In genomic region chr10:126531368-126531767, GRCm38 (mm10) we compare ENCODE assay signal across 7 mouse cellular contexts.
DNase-seq lines count a peak whose midpoint lies in the region; ATAC-seq and TF ChIP-seq lines count a peak whose summit lies in the region.

No protein-coding gene starts in this region.

- no peak overlapping the region for H3K4me3 ChIP-seq in intestine, postnatal 0 days (ENCODE audit: low read depth, low read length)
- no peak overlapping the region for H3K4me3 ChIP-seq in intestine, embryonic 15.5 days (replicated peaks)

- no peaks in the 10 kb centered on the region for H3K9me3 ChIP-seq in intestine, postnatal 0 days (ENCODE audit: control insufficient read depth)
- no peaks in the 10 kb centered on the region for H3K9me3 ChIP-seq in intestine, embryonic 15.5 days

- 59% methylated on average over 1 of the region's 1 CpGs for WGBS in intestine, postnatal 0 days
- WGBS in intestine, embryonic 15.5 days, result 47% methylated on average over 1 of the region's 1 CpGs

- H3K27ac ChIP-seq in intestine, postnatal 0 days (ENCODE audit: low read depth, low read length), result no peak overlapping the region
- no peak overlapping the region for H3K27ac ChIP-seq in intestine, embryonic 15.5 days

- peak; percentile 65 for TF ChIP-seq CTCF in intestine, postnatal 0 days (IDR thresholded peaks at IDR 0.05; ENCODE audit: low read depth)

- no peaks in the 10 kb centered on the region for H3K36me3 ChIP-seq in intestine, postnatal 0 days (ENCODE audit: control insufficient read depth, insufficient read depth)
- no peaks in the 10 kb centered on the region for H3K36me3 ChIP-seq in intestine, embryonic 15.5 days

- no peaks in the 10 kb centered on the region for H3K4me1 ChIP-seq in intestine, postnatal 0 days (replicated peaks; ENCODE audit: control insufficient read depth, insufficient read depth, low read length)
- no peaks in the 10 kb centered on the region for H3K4me1 ChIP-seq in intestine, embryonic 15.5 days (replicated peaks)

- ATAC-seq in intestine, postnatal 0 days, result no peak
- no peak for ATAC-seq in intestine, embryonic 15.5 days

- no peaks in the 10 kb centered on the region for H3K27me3 ChIP-seq in intestine, postnatal 0 days (replicated peaks; ENCODE audit: control insufficient read depth, insufficient read depth, low read length)
- H3K27me3 ChIP-seq in intestine, embryonic 15.5 days (replicated peaks), result no peaks in the 10 kb centered on the region

- no peak overlapping the region for H3K9ac ChIP-seq in intestine, postnatal 0 days (ENCODE audit: low read depth, low read length)
- H3K9ac ChIP-seq in intestine, embryonic 15.5 days, result no peak overlapping the region

- peak; percentile 24 for DNase-seq in urinary bladder, postnatal 14 days (ENCODE audit: low spot score)
- DNase-seq in urinary bladder, postnatal 4 days (ENCODE audit: low spot score in 2 of 2), result no peak
- peak; percentile 32 for DNase-seq in cerebellum, adult 8-10 months
- DNase-seq in lung, postnatal 14 days, result peak; percentile 50
- no peak for DNase-seq in natural killer cell, adult 2 months (ENCODE audit: low spot score in 2 of 2)

- no peak overlapping the region for H3K4me2 ChIP-seq in intestine, postnatal 0 days (replicated peaks; ENCODE audit: low read depth)
- H3K4me2 ChIP-seq in intestine, embryonic 15.5 days (replicated peaks), result no peak overlapping the region

Comparison
In these comparisons a context has a peak if more than half of its experiments do, and no peak if none do; other contexts are left out.
1. DNase-seq: peak in urinary bladder, postnatal 14 days (single experiment), cerebellum, adult 8-10 months (single experiment) and lung, postnatal 14 days (single experiment); none in urinary bladder, postnatal 4 days (0 of 2) and natural killer cell, adult 2 months (0 of 2).